In genomic region chr1:136230201-136230600, GRCm38 (mm10) we compare ENCODE assay signal across 10 mouse cellular contexts. TPM values are rescaled to one million over a fixed set of nuclear protein-coding genes. Genes with fewer than 3 reads are reported as not detected.
DNase-seq lines count a peak whose midpoint lies in the region; ATAC-seq and TF ChIP-seq lines count a peak whose summit lies in the region.
"Had no signal": no experiment of that assay in that cellular context is flagged by ENCODE, and none has a peak within 500 bp of the region (broad histone marks: within the 10 kb centered on the region; RNA-seq: fewer than 3 reads in every experiment).

No protein-coding gene starts in this region.

- H3K4me1 ChIP-seq in liver, embryonic 11.5 days (replicated peaks; ENCODE audit: control insufficient read depth, insufficient read depth, low read length) = peaks cover 22% of the 10 kb centered on the region
- peaks cover 21% of the 10 kb centered on the region for H3K4me1 ChIP-seq in liver, postnatal 0 days (ENCODE audit: insufficient read depth)
- peaks cover 50% of the 10 kb centered on the region for H3K4me1 ChIP-seq in intestine, embryonic 14.5 days (replicated peaks; ENCODE audit: control insufficient read depth, insufficient read depth, low read length)

- peak overlapping the region; percentile 11; the same call in 1 of the 2 replicates for H3K4me2 ChIP-seq in liver, embryonic 11.5 days
- H3K4me2 ChIP-seq in liver, postnatal 0 days (ENCODE audit: low read depth, low read length) = no peak overlapping the region
- peak overlapping the region; percentile 77 for H3K4me2 ChIP-seq in intestine, embryonic 14.5 days (ENCODE audit: low read length)
- H3K4me2 ChIP-seq: heart, embryonic 15.5 days had no signal

- H3K9me3 ChIP-seq in liver, embryonic 11.5 days (ENCODE audit: control insufficient read depth, low read length) = no peaks in the 10 kb centered on the region
- no peaks in the 10 kb centered on the region for H3K9me3 ChIP-seq in liver, postnatal 0 days (ENCODE audit: low read length)
- H3K9me3 ChIP-seq in intestine, embryonic 14.5 days (ENCODE audit: control insufficient read depth, low read length) = no peaks in the 10 kb centered on the region
- H3K9me3 ChIP-seq: heart, embryonic 15.5 days had no signal

- no peaks in the 10 kb centered on the region for H3K36me3 ChIP-seq in liver, embryonic 11.5 days (ENCODE audit: control insufficient read depth, insufficient read depth, low read length)
- H3K36me3 ChIP-seq in liver, postnatal 0 days (replicated peaks; ENCODE audit: insufficient read depth, low read length) = no peaks in the 10 kb centered on the region
- peaks cover 7% of the 10 kb centered on the region for H3K36me3 ChIP-seq in intestine, embryonic 14.5 days (ENCODE audit: control insufficient read depth, insufficient read depth, low read length)
- H3K36me3 ChIP-seq: heart, embryonic 15.5 days had no signal

- WGBS in liver, embryonic 11.5 days = 41% methylated on average over 11 of the region's 11 CpGs
- 65% methylated on average over 11 of the region's 11 CpGs for WGBS in liver, postnatal 0 days (ENCODE audit: insufficient replicate concordance)
- 29% methylated on average over 11 of the region's 11 CpGs for WGBS in intestine, embryonic 14.5 days

- DNase-seq in liver, embryonic 11.5 days (ENCODE audit: low spot score) = no peak
- no peak for DNase-seq in liver, postnatal 0 days
- peak; percentile 75 for DNase-seq in intestine, embryonic 14.5 days (ENCODE audit: low spot score)
- peak; percentile 64 to 79 for DNase-seq in lung, adult 18-20 months
- DNase-seq in urinary bladder, adult 18-20 months (ENCODE audit: low spot score in 2 of 2) = peak; percentile 67 to 80
- no peak for DNase-seq in cerebellum, adult 11-12 months
- no peak for DNase-seq in frontal cortex, postnatal 25 days (ENCODE audit: low spot score in 2 of 2)

- no peak overlapping the region for H3K9ac ChIP-seq in liver, embryonic 11.5 days (ENCODE audit: low read depth, low read length)
- H3K9ac ChIP-seq in liver, postnatal 0 days (replicated peaks) = no peak overlapping the region
- peak overlapping the region; percentile 41 for H3K9ac ChIP-seq in intestine, embryonic 14.5 days (ENCODE audit: low read length)
- H3K9ac ChIP-seq: heart, embryonic 15.5 days had no signal

- no peak overlapping the region for H3K27ac ChIP-seq in liver, embryonic 11.5 days (ENCODE audit: low read depth, low read length)
- no peak overlapping the region for H3K27ac ChIP-seq in liver, postnatal 0 days (ENCODE audit: low read depth)
- peak overlapping the region; percentile 89 for H3K27ac ChIP-seq in intestine, embryonic 14.5 days (ENCODE audit: low read depth)
- H3K27ac ChIP-seq: heart, embryonic 15.5 days had no signal

- no peak for ATAC-seq in liver, embryonic 11.5 days (replicated peaks; ENCODE audit: low FRiP score)
- ATAC-seq in liver, postnatal 0 days = no peak
- no peak for ATAC-seq in intestine, embryonic 14.5 days (replicated peaks; ENCODE audit: low FRiP score, low TSS enrichment, low read depth)
- no peak for ATAC-seq in inflammation-experienced regulatory T-cells, adult 6 months
- ATAC-seq: CD4-positive, CD25-positive, alpha-beta regulatory T cell, adult 4 months had no signal

- peaks cover 40% of the 10 kb centered on the region for H3K27me3 ChIP-seq in liver, embryonic 11.5 days (replicated peaks; ENCODE audit: control insufficient read depth, insufficient read depth, low read length)
- peaks cover 30% of the 10 kb centered on the region for H3K27me3 ChIP-seq in liver, postnatal 0 days (ENCODE audit: insufficient read depth, low read length)
- no peaks in the 10 kb centered on the region for H3K27me3 ChIP-seq in intestine, embryonic 14.5 days (replicated peaks; ENCODE audit: control insufficient read depth, insufficient read depth, low read length)

- no peak for TF ChIP-seq CTCF in liver, postnatal 0 days (IDR thresholded peaks at IDR 0.05; ENCODE audit: low read depth)

- no peak overlapping the region for H3K4me3 ChIP-seq in liver, embryonic 11.5 days (ENCODE audit: low read depth, low read length)
- H3K4me3 ChIP-seq in liver, postnatal 0 days (ENCODE audit: low read depth, low read length) = no peak overlapping the region
- H3K4me3 ChIP-seq in intestine, embryonic 14.5 days (ENCODE audit: low read depth, low read length) = peak overlapping the region; percentile 62
- H3K4me3 ChIP-seq: heart, embryonic 15.5 days had no signal

- TF ChIP-seq EP300 in liver, postnatal 0 days (IDR thresholded peaks at IDR 0.05; ENCODE audit: low read depth) = no peak

RNA-seq across cellular contexts. Expression of gene Inava, which starts 3.9 kb away (rescaled TPM):
- polyA plus RNA-seq in liver, embryonic 11.5 days (2014; fragmentation: Nextera tagmentation; extraction: Ambion mirVana) = 3.1 and 3.2 TPM in 2 replicates
- polyA plus RNA-seq in liver, postnatal 0 days (2015; fragmentation: Nextera tagmentation; extraction: Ambion mirVana) = 0.09 TPM in 2 replicates
- polyA plus RNA-seq in intestine, embryonic 14.5 days (2014; fragmentation: Nextera tagmentation; extraction: Ambion mirVana) = 30.9 and 32.5 TPM in 2 replicates
- polyA plus RNA-seq in inflammation-experienced regulatory T-cells, adult 6 months (2017; shearing (Covaris generic)) = under 1 TPM in 1 of 3 experiments, not detected in 2; 0.11 TPM

RNA-seq across cellular contexts. Expression of gene Mroh3, which starts 17.6 kb away (rescaled TPM):
- polyA plus RNA-seq in liver, embryonic 11.5 days (2014; fragmentation: Nextera tagmentation; extraction: Ambion mirVana) = not detected in 2 replicates
- polyA plus RNA-seq in liver, postnatal 0 days (2015; fragmentation: Nextera tagmentation; extraction: Ambion mirVana) = not detected in 2 replicates
- polyA plus RNA-seq in intestine, embryonic 14.5 days (2014; fragmentation: Nextera tagmentation; extraction: Ambion mirVana) = 0.91 and 1.1 TPM in 2 replicates
- not detected for polyA plus RNA-seq in inflammation-experienced regulatory T-cells, adult 6 months (2017; shearing (Covaris generic))
- polyA plus RNA-seq: CD4-positive, CD25-positive, alpha-beta regulatory T cell, adult 4 months; heart, embryonic 15.5 days had no signal

RNA-seq across cellular contexts. Expression of gene Gpr25, which starts 30.5 kb away (rescaled TPM):
- not detected in 2 replicates for polyA plus RNA-seq in liver, embryonic 11.5 days (2014; fragmentation: Nextera tagmentation; extraction: Ambion mirVana)
- not detected in 2 replicates for polyA plus RNA-seq in liver, postnatal 0 days (2015; fragmentation: Nextera tagmentation; extraction: Ambion mirVana)
- not detected in 2 replicates for polyA plus RNA-seq in intestine, embryonic 14.5 days (2014; fragmentation: Nextera tagmentation; extraction: Ambion mirVana)
- polyA plus RNA-seq in inflammation-experienced regulatory T-cells, adult 6 months (2017; shearing (Covaris generic)) = not detected
- polyA plus RNA-seq: CD4-positive, CD25-positive, alpha-beta regulatory T cell, adult 4 months had no signal

Comparison
In these comparisons a context has a peak if more than half of its experiments do, and no peak if none do; other contexts are left out.
1. DNase-seq: peak in intestine, embryonic 14.5 days (single experiment), lung, adult 18-20 months (2 of 2) and urinary bladder, adult 18-20 months (2 of 2); none in liver, embryonic 11.5 days (single experiment), liver, postnatal 0 days (single experiment), cerebellum, adult 11-12 months (single experiment) and frontal cortex, postnatal 25 days (0 of 2).